Mouse (Mus musculus): ENCODE measurements around the gene Apod. TPM values are rescaled to one million over a fixed set of nuclear protein-coding genes. Genes with fewer than 3 reads are reported as not detected.

Apod gene
- total and polyA plus RNA-seq, 2 experiments from 2014 or later, result 68.5 to 293 TPM

GRCm38 (mm10) chr16:31299960-31300353 is 14.7 kb downstream of the Apod start:
- peaks cover 21% of the 10 kb centered on the region for H3K4me1 ChIP-seq (ENCODE audit: insufficient read depth, low read length)
- TF ChIP-seq CTCF (IDR thresholded peaks at IDR 0.05; ENCODE audit: low read depth), result no peak
- H3K9me3 ChIP-seq (ENCODE audit: low read length), result no peaks in the 10 kb centered on the region
- peak; percentile 38; the same call in 1 of the 2 replicates for ATAC-seq
- no peaks in the 10 kb centered on the region for H3K36me3 ChIP-seq (ENCODE audit: insufficient read depth, low read length)
- 18% methylated on average over 3 of the region's 3 CpGs for WGBS
- H3K4me3 ChIP-seq (ENCODE audit: low read length), result no peak overlapping the region
- no peak overlapping the region for H3K9ac ChIP-seq (replicated peaks; ENCODE audit: low read length)
- DNase-seq (ENCODE audit: low spot score), result no peak
- H3K27ac ChIP-seq, result no peak overlapping the region
- H3K27me3 ChIP-seq (ENCODE audit: insufficient read depth, low read length), result no peaks in the 10 kb centered on the region
- H3K4me2 ChIP-seq (ENCODE audit: low read depth, low read length), result no peak overlapping the region

- Histone ChIP-seq H3K4me1 (ENCODE audit: insufficient read depth, low read length) (peaks cover 21% of the 10 kb centered on the region), H3K9me3 (ENCODE audit: low read length) (no peaks in the 10 kb centered on the region), H3K27ac (no peak overlapping the region), H3K27me3 (ENCODE audit: insufficient read depth, low read length) (no peaks in the 10 kb centered on the region), H3K4me2 (ENCODE audit: low read depth, low read length) (no peak overlapping the region), H3K4me3 (ENCODE audit: low read length) (no peak overlapping the region), H3K9ac (replicated peaks; ENCODE audit: low read length) (no peak overlapping the region), H3K36me3 (ENCODE audit: insufficient read depth, low read length) (no peaks in the 10 kb centered on the region)
- TF ChIP-seq CTCF (IDR thresholded peaks at IDR 0.05; ENCODE audit: low read depth), result no peak
- ATAC-seq, result peak; percentile 45; the same call in 1 of the 2 replicates
- WGBS, result 40% methylated on average over 11 of the region's 11 CpGs
- peak; percentile 46 for DNase-seq (ENCODE audit: low spot score)
These were observed 15.2 kb downstream of the Apod start for GRCm38 (mm10) chr16:31299164-31299959.

- ATAC-seq, result no peak
- no peak for DNase-seq (ENCODE audit: low spot score)
- Histone ChIP-seq H3K27ac (no peak overlapping the region), H3K9me3 (ENCODE audit: low read length) (no peaks in the 10 kb centered on the region), H3K36me3 (ENCODE audit: insufficient read depth, low read length) (no peaks in the 10 kb centered on the region), H3K9ac (replicated peaks; ENCODE audit: low read length) (no peak overlapping the region), H3K27me3 (ENCODE audit: insufficient read depth, low read length) (no peaks in the 10 kb centered on the region), H3K4me1 (ENCODE audit: insufficient read depth, low read length) (peaks cover 17% of the 10 kb centered on the region), H3K4me2 (ENCODE audit: low read depth, low read length) (no peak overlapping the region), H3K4me3 (ENCODE audit: low read length) (no peak overlapping the region)
- WGBS, result 93% methylated on average over 7 of the region's 7 CpGs
- TF ChIP-seq CTCF (IDR thresholded peaks at IDR 0.05; ENCODE audit: low read depth), result no peak
These were observed 17.5 kb downstream of the Apod start for GRCm38 (mm10) chr16:31297113-31297512.

GRCm38 (mm10) chr16:31293761-31294160 is 20.8 kb downstream of the Apod start:
- TF ChIP-seq CTCF (IDR thresholded peaks at IDR 0.05; ENCODE audit: low read depth), result no peak
- H3K4me3 ChIP-seq (ENCODE audit: low read length), result no peak overlapping the region
- no peak overlapping the region for H3K9ac ChIP-seq (replicated peaks; ENCODE audit: low read length)
- H3K9me3 ChIP-seq (ENCODE audit: low read length), result no peaks in the 10 kb centered on the region
- 0 out of 2 replicates have a peak, but pooled peaks cover 5% of the 10 kb centered on the region for H3K4me1 ChIP-seq (ENCODE audit: insufficient read depth, low read length)
- ATAC-seq (no peak), DNase-seq (ENCODE audit: low spot score) (no peak)
- H3K36me3 ChIP-seq (ENCODE audit: insufficient read depth, low read length), result no peaks in the 10 kb centered on the region
- H3K27me3 ChIP-seq (ENCODE audit: insufficient read depth, low read length), result no peaks in the 10 kb centered on the region
- 82% methylated on average over 4 of the region's 4 CpGs for WGBS
- no peak overlapping the region for H3K4me2 ChIP-seq (ENCODE audit: low read depth, low read length)
- H3K27ac ChIP-seq, result no peak overlapping the region

- Histone ChIP-seq H3K4me2 (ENCODE audit: low read depth, low read length) (no peak overlapping the region), H3K9me3 (ENCODE audit: low read length) (no peaks in the 10 kb centered on the region), H3K27me3 (ENCODE audit: insufficient read depth, low read length) (no peaks in the 10 kb centered on the region), H3K9ac (replicated peaks; ENCODE audit: low read length) (no peak overlapping the region), H3K4me3 (ENCODE audit: low read length) (no peak overlapping the region), H3K27ac (no peak overlapping the region), H3K36me3 (ENCODE audit: insufficient read depth, low read length) (no peaks in the 10 kb centered on the region), H3K4me1 (ENCODE audit: insufficient read depth, low read length) (0 out of 2 replicates have a peak, but pooled peaks cover 5% of the 10 kb centered on the region)
- DNase-seq (ENCODE audit: low spot score) (no peak), ATAC-seq (no peak)
- no peak for TF ChIP-seq CTCF (IDR thresholded peaks at IDR 0.05; ENCODE audit: low read depth)
- 73% methylated on average over 7 of the region's 7 CpGs for WGBS
These were observed 23.8 kb downstream of the Apod start for GRCm38 (mm10) chr16:31290751-31291365.

GRCm38 (mm10) chr16:31290281-31290680 is 24.3 kb downstream of the Apod start:
- 37% methylated on average over 10 of the region's 10 CpGs for WGBS
- H3K4me1 ChIP-seq (ENCODE audit: insufficient read depth, low read length), result 0 out of 2 replicates have a peak, but pooled peaks cover 5% of the 10 kb centered on the region
- TF ChIP-seq CTCF (IDR thresholded peaks at IDR 0.05; ENCODE audit: low read depth), result no peak
- H3K27me3 ChIP-seq (ENCODE audit: insufficient read depth, low read length), result no peaks in the 10 kb centered on the region
- H3K4me2 ChIP-seq (ENCODE audit: low read depth, low read length), result no peak overlapping the region
- ATAC-seq (no peak), DNase-seq (ENCODE audit: low spot score) (peak; percentile 70)
- H3K36me3 ChIP-seq (ENCODE audit: insufficient read depth, low read length), result no peaks in the 10 kb centered on the region
- H3K27ac ChIP-seq, result no peak overlapping the region
- H3K9me3 ChIP-seq (ENCODE audit: low read length), result no peaks in the 10 kb centered on the region
- no peak overlapping the region for H3K9ac ChIP-seq (replicated peaks; ENCODE audit: low read length)
- H3K4me3 ChIP-seq (ENCODE audit: low read length), result no peak overlapping the region

All from hindbrain, postnatal 0 days (tissue).